Mouse (Mus musculus) limb, embryonic 10.5 days (tissue): ENCODE results near the gene Lrit3. TPM values are rescaled to one million over a fixed set of nuclear protein-coding genes. Genes with fewer than 3 reads are reported as not detected.
"Not testable (repeated sequence)": the region's sequence is repeated elsewhere in the genome, so short reads cannot be mapped to it uniquely, and the experiment has no call there.

ENCODE experiments used
- DNase-seq: peaks from one replicate; pipeline ENCODE4 v3.0.0-alpha.2; 2017; ENCODE audit warnings: low spot score
- H3K27ac ChIP-seq: fragments of 300-500 bp; sonication (generic); 2 replicates; pipeline ENCODE4 v1.5.1; 2016; ENCODE audit warnings: mild to moderate bottlenecking
- H3K27me3 ChIP-seq: fragments of 300-500 bp; sonication (generic); 2 replicates; pipeline ENCODE4 v1.6.1; 2016; ENCODE audit warnings: low read depth, mild to moderate bottlenecking; ENCODE audit not compliant: poor library complexity, severe bottlenecking
- H3K36me3 ChIP-seq: fragments of 300-500 bp; sonication (generic); 2 replicates; pipeline ENCODE4 v1.6.1; 2016; ENCODE audit warnings: mild to moderate bottlenecking, moderate library complexity
- H3K4me1 ChIP-seq: fragments of 300-500 bp; sonication (generic); 2 replicates; pipeline ENCODE4 v1.6.1; 2016
- H3K4me3 ChIP-seq: fragments of 300-500 bp; sonication (generic); 2 replicates; pipeline ENCODE4 v1.5.1; 2016; ENCODE audit warnings: mild to moderate bottlenecking, moderate library complexity
- H3K9me3 ChIP-seq: fragments of 300-500 bp; sonication (generic); replicated peaks from 2 replicates; pipeline ENCODE4 v1.6.1; 2016; ENCODE audit warnings: mild to moderate bottlenecking
- WGBS: fragments of 180-500 bp; shearing (Covaris S2); methylation state at CpG from one replicate; pipeline ENCODE4 v1.1.7; 2016; 5-methylcytosine and 5-hydroxymethylcytosine counted together
- polyA plus RNA-seq: library from polyadenylated mRNA; unstranded; fragments of >200 nt; fragmentation: Nextera tagmentation; extraction: Ambion mirVana; gene quantifications from 2 replicates; pipeline ENCODE4 v1.2.1, GENCODE M21; 2016

Lrit3 gene
- polyA plus RNA-seq, 1 experiment from 2014 or later: not detected

- not testable (repeated sequence) for H3K36me3 ChIP-seq, H3K4me3 ChIP-seq, H3K27ac ChIP-seq, DNase-seq, H3K9me3 ChIP-seq
- H3K4me1 ChIP-seq: peaks cover 13% of the 10 kb centered on the region
- WGBS: 90% methylated on average over 1 of the region's 1 CpGs
- H3K27me3 ChIP-seq: peaks cover 39% of the 10 kb centered on the region
Observed at GRCm38 (mm10) chr3:129757599-129757998, 46.2 kb downstream of the Lrit3 start.

- peaks cover 44% of the 10 kb centered on the region for H3K27me3 ChIP-seq
- peak; percentile 39 for DNase-seq
- H3K4me3 ChIP-seq: peak within 1 kb of the TSS; percentile 40
- H3K4me1 ChIP-seq: peaks cover 13% of the 10 kb centered on the region
- no peak within 1 kb of the TSS for H3K27ac ChIP-seq
- 11% methylated on average over 20 of the region's 20 CpGs for WGBS
- no peaks in the 10 kb centered on the region for H3K36me3 ChIP-seq
- no peaks in the 10 kb centered on the region for H3K9me3 ChIP-seq
Observed at GRCm38 (mm10) chr3:129754650-129755604, 48.9 kb downstream of the Lrit3 start, which contains the start of gene Egf. Gene Egf, minus strand, starts transcription at chr3:129755316.

- H3K4me1 ChIP-seq: peaks cover 12% of the 10 kb centered on the region
- WGBS: 63% methylated on average over 8 of the region's 8 CpGs
Observed at GRCm38 (mm10) chr3:129744803-129745202, 59.0 kb downstream of the Lrit3 start.

GRCm38 (mm10) chr3:129742781-129743180 is 61.0 kb downstream of the Lrit3 start:
- Histone ChIP-seq H3K36me3 (no peaks in the 10 kb centered on the region), H3K4me3 (no peak overlapping the region), H3K27me3 (no peaks in the 10 kb centered on the region), H3K9me3 (no peaks in the 10 kb centered on the region; the same call in 1 of the 2 replicates), H3K27ac (peak overlapping the region; percentile 53; the same call in 1 of the 2 replicates), H3K4me1 (peaks cover 27% of the 10 kb centered on the region)
- WGBS: 47% methylated on average over 6 of the region's 6 CpGs
- DNase-seq: peak; percentile 60

More at GRCm38 (mm10) chr3:129744803-129745202, 59.0 kb downstream of the Lrit3 start:
- Histone ChIP-seq H3K27ac (no peak overlapping the region), H3K36me3 (no peaks in the 10 kb centered on the region), H3K27me3 (no peaks in the 10 kb centered on the region), H3K9me3 (no peaks in the 10 kb centered on the region; the same call in 1 of the 2 replicates), H3K4me3 (no peak overlapping the region)
- peak; percentile 48 for DNase-seq

- WGBS: 60% methylated on average over 16 of the region's 16 CpGs
- Histone ChIP-seq H3K4me3 (no peak overlapping the region), H3K9me3 (no peaks in the 10 kb centered on the region), H3K27me3 (no peaks in the 10 kb centered on the region), H3K4me1 (peaks cover 23% of the 10 kb centered on the region), H3K36me3 (no peaks in the 10 kb centered on the region), H3K27ac (no peak overlapping the region)
- DNase-seq: no peak
Observed at GRCm38 (mm10) chr3:129738291-129739183, 65.3 kb downstream of the Lrit3 start.

Other genes starting within 250 kb of the Lrit3 start
- 1.4 and 1.6 TPM in 2 replicates for gene Egf, start 48.7 kb downstream of the Lrit3 start, polyA plus RNA-seq
- not detected in 2 replicates for gene Rrh, start 18.6 kb upstream of the Lrit3 start, polyA plus RNA-seq
- gene Gar1, start 27.4 kb upstream of the Lrit3 start, polyA plus RNA-seq: 114 and 145 TPM in 2 replicates
- gene Cfi, start 31.9 kb upstream of the Lrit3 start, polyA plus RNA-seq: 0.08 TPM in 1 of 2 replicates, not detected in the other
- gene Pla2g12a, start 74.6 kb upstream of the Lrit3 start, polyA plus RNA-seq: 22.5 and 27.1 TPM in 2 replicates
- gene Casp6, start 97.4 kb upstream of the Lrit3 start, polyA plus RNA-seq: 104 and 116 TPM in 2 replicates
- gene Mcub, start 166.2 kb upstream of the Lrit3 start, polyA plus RNA-seq: 8.5 and 10.3 TPM in 2 replicates